ENCODE assay signal across 8 mouse cellular contexts in genomic region chr5:134186961-134187731, GRCm38 (mm10). TPM values are rescaled to one million over a fixed set of nuclear protein-coding genes. Genes with fewer than 3 reads are reported as not detected.
DNase-seq lines count a peak whose midpoint lies in the region.

No protein-coding gene starts in this region.

- DNase-seq in kidney, adult 18-20 months, result peak; percentile 70
- DNase-seq in kidney, adult 11 months, result no peak
- peak; percentile 86 for DNase-seq in ES-CJ7 (ENCODE audit: low read depth, low spot score)
- peak; percentile 78 for DNase-seq in adrenal gland, postnatal 14 days
- peak; percentile 29 to 52 for DNase-seq in frontal cortex, postnatal 36 days (ENCODE audit: low spot score in 2 of 2)
- DNase-seq in lung, adult 18-20 months, result peak; percentile 47 to 63
- peak; percentile 54 for DNase-seq in right cerebral cortex, postnatal 4 days
- no peak for DNase-seq in urinary bladder, adult 2 months (ENCODE audit: low spot score)

RNA-seq across cellular contexts. Expression of gene Gtf2ird2, which starts 3.3 kb away (rescaled TPM):
- total RNA-seq in adrenal gland, postnatal 14 days (2021), result 8.8 and 10.2 TPM in 2 replicates
- polyA plus RNA-seq in urinary bladder, adult 2 months (2012; rRNA removed), result 9.4 and 10.9 TPM in 2 replicates

RNA-seq across cellular contexts. Expression of gene Rcc1l, which starts 10.6 kb away (rescaled TPM):
- 27.6 and 27.7 TPM in 2 replicates for total RNA-seq in adrenal gland, postnatal 14 days (2021)
- 14.4 and 18.2 TPM in 2 replicates for polyA plus RNA-seq in urinary bladder, adult 2 months (2012; rRNA removed)

RNA-seq across cellular contexts. Expression of gene Ncf1, which starts 42.3 kb away (rescaled TPM):
- total RNA-seq in adrenal gland, postnatal 14 days (2021), result 8.1 and 12.4 TPM in 2 replicates
- polyA plus RNA-seq in urinary bladder, adult 2 months (2012; rRNA removed), result 18.8 and 30.3 TPM in 2 replicates

Comparison
In these comparisons a context has a peak if more than half of its experiments do, and no peak if none do; other contexts are left out.
1. DNase-seq: peak in kidney, adult 18-20 months (single experiment), ES-CJ7 (single experiment), adrenal gland, postnatal 14 days (single experiment), frontal cortex, postnatal 36 days (2 of 2), lung, adult 18-20 months (2 of 2) and right cerebral cortex, postnatal 4 days (single experiment); none in kidney, adult 11 months (single experiment) and urinary bladder, adult 2 months (single experiment).